Mouse (Mus musculus): ENCODE measurements around the gene Gm42791. TPM values are rescaled to one million over a fixed set of nuclear protein-coding genes. Genes with fewer than 3 reads are reported as not detected.

Gene Gm42791
- polyA plus RNA-seq, 1 experiment from 2014 or later = 2.0 TPM

GRCm38 (mm10) chr5:148866571-148866970, 128.4 kb downstream of the Gm42791 start:
- no peak for DNase-seq (ENCODE audit: low spot score)
- Histone ChIP-seq H3K27ac (replicated peaks) (no peak overlapping the region), H3K9me3 (replicated peaks) (no peaks in the 10 kb centered on the region), H3K36me3 (0 out of 2 replicates have a peak, but pooled peaks cover 3% of the 10 kb centered on the region), H3K4me1 (no peaks in the 10 kb centered on the region), H3K27me3 (ENCODE audit: low read depth, poor library complexity, severe bottlenecking) (no peaks in the 10 kb centered on the region), H3K4me3 (no peak overlapping the region)
- WGBS = 88% methylated on average over 10 of the region's 10 CpGs

GRCm38 (mm10) chr5:148863409-148863808, 131.5 kb downstream of the Gm42791 start:
- DNase-seq (ENCODE audit: low spot score) = no peak
- H3K27me3 ChIP-seq (ENCODE audit: low read depth, poor library complexity, severe bottlenecking) = no peaks in the 10 kb centered on the region
- H3K36me3 ChIP-seq = no peaks in the 10 kb centered on the region
- no peaks in the 10 kb centered on the region for H3K4me1 ChIP-seq
- H3K4me3 ChIP-seq = no peak overlapping the region
- H3K9me3 ChIP-seq (replicated peaks) = no peaks in the 10 kb centered on the region
- no peak overlapping the region for H3K27ac ChIP-seq (replicated peaks)
- 74% methylated on average over 6 of the region's 6 CpGs for WGBS

- H3K27me3 ChIP-seq (ENCODE audit: low read depth, poor library complexity, severe bottlenecking) = no peaks in the 10 kb centered on the region
- 83% methylated on average over 10 of the region's 10 CpGs for WGBS
- no peak overlapping the region for H3K4me3 ChIP-seq
- H3K27ac ChIP-seq (replicated peaks) = no peak overlapping the region
- no peaks in the 10 kb centered on the region for H3K9me3 ChIP-seq (replicated peaks)
- no peaks in the 10 kb centered on the region for H3K4me1 ChIP-seq
- DNase-seq (ENCODE audit: low spot score) = no peak
- H3K36me3 ChIP-seq = no peaks in the 10 kb centered on the region
These were observed 132.1 kb downstream of the Gm42791 start for GRCm38 (mm10) chr5:148862853-148863252.

GRCm38 (mm10) chr5:148862136-148862535, 132.8 kb downstream of the Gm42791 start:
- Histone ChIP-seq H3K4me1 (no peaks in the 10 kb centered on the region), H3K36me3 (no peaks in the 10 kb centered on the region), H3K27ac (replicated peaks) (no peak overlapping the region), H3K4me3 (no peak overlapping the region), H3K9me3 (replicated peaks) (no peaks in the 10 kb centered on the region), H3K27me3 (ENCODE audit: low read depth, poor library complexity, severe bottlenecking) (no peaks in the 10 kb centered on the region)
- DNase-seq (ENCODE audit: low spot score) = no peak
- 78% methylated on average over 8 of the region's 8 CpGs for WGBS

GRCm38 (mm10) chr5:148857522-148857921, 137.4 kb downstream of the Gm42791 start:
- Histone ChIP-seq H3K36me3 (no peaks in the 10 kb centered on the region), H3K27ac (replicated peaks) (no peak overlapping the region), H3K9me3 (replicated peaks) (no peaks in the 10 kb centered on the region), H3K27me3 (ENCODE audit: low read depth, poor library complexity, severe bottlenecking) (no peaks in the 10 kb centered on the region), H3K4me3 (no peak overlapping the region), H3K4me1 (0 out of 2 replicates have a peak, but pooled peaks cover 5% of the 10 kb centered on the region)
- 89% methylated on average over 3 of the region's 3 CpGs for WGBS
- DNase-seq (ENCODE audit: low spot score) = no peak

- Histone ChIP-seq H3K4me3 (no peak overlapping the region), H3K27me3 (ENCODE audit: low read depth, poor library complexity, severe bottlenecking) (no peaks in the 10 kb centered on the region), H3K9me3 (replicated peaks) (no peaks in the 10 kb centered on the region), H3K4me1 (0 out of 2 replicates have a peak, but pooled peaks cover 5% of the 10 kb centered on the region), H3K36me3 (no peaks in the 10 kb centered on the region), H3K27ac (replicated peaks) (no peak overlapping the region)
- WGBS = 90% methylated on average over 8 of the region's 8 CpGs
- DNase-seq (ENCODE audit: low spot score) = no peak
These were observed 139.9 kb downstream of the Gm42791 start for GRCm38 (mm10) chr5:148855047-148855446.

GRCm38 (mm10) chr5:148854166-148854565, 140.8 kb downstream of the Gm42791 start:
- Histone ChIP-seq H3K27ac (replicated peaks) (no peak overlapping the region), H3K27me3 (ENCODE audit: low read depth, poor library complexity, severe bottlenecking) (no peaks in the 10 kb centered on the region), H3K4me1 (0 out of 2 replicates have a peak, but pooled peaks cover 5% of the 10 kb centered on the region), H3K4me3 (no peak overlapping the region), H3K9me3 (replicated peaks) (no peaks in the 10 kb centered on the region), H3K36me3 (no peaks in the 10 kb centered on the region)
- WGBS = 45% methylated on average over 5 of the region's 5 CpGs
- no peak for DNase-seq (ENCODE audit: low spot score)

GRCm38 (mm10) chr5:148849516-148849915, 145.4 kb downstream of the Gm42791 start:
- no peak for DNase-seq (ENCODE audit: low spot score)
- H3K27me3 ChIP-seq (ENCODE audit: low read depth, poor library complexity, severe bottlenecking) = no peaks in the 10 kb centered on the region
- no peak overlapping the region for H3K27ac ChIP-seq (replicated peaks)
- H3K9me3 ChIP-seq (replicated peaks) = no peaks in the 10 kb centered on the region
- H3K36me3 ChIP-seq = no peaks in the 10 kb centered on the region
- peaks cover 10% of the 10 kb centered on the region; the same call in 1 of the 2 replicates for H3K4me1 ChIP-seq
- H3K4me3 ChIP-seq = no peak overlapping the region
- WGBS = 90% methylated on average over 6 of the region's 6 CpGs

GRCm38 (mm10) chr5:148847032-148847431, 147.9 kb downstream of the Gm42791 start:
- no peak for DNase-seq (ENCODE audit: low spot score)
- 95% methylated on average over 5 of the region's 5 CpGs for WGBS
- H3K36me3 ChIP-seq = no peaks in the 10 kb centered on the region
- no peak overlapping the region for H3K4me3 ChIP-seq
- H3K27me3 ChIP-seq (ENCODE audit: low read depth, poor library complexity, severe bottlenecking) = no peaks in the 10 kb centered on the region
- H3K27ac ChIP-seq (replicated peaks) = no peak overlapping the region
- peaks cover 5% of the 10 kb centered on the region; the same call in 1 of the 2 replicates for H3K4me1 ChIP-seq
- no peaks in the 10 kb centered on the region for H3K9me3 ChIP-seq (replicated peaks)

Other genes with a start within 250 kb of the Gm42791 start
- gene Katnal1, start 65.8 kb downstream of the Gm42791 start, polyA plus RNA-seq (2016; fragmentation: Nextera tagmentation; extraction: Ambion mirVana) = 24.2 and 29.5 TPM in 2 replicates
- gene Uspl1, start 189.2 kb upstream of the Gm42791 start, polyA plus RNA-seq (2016; fragmentation: Nextera tagmentation; extraction: Ambion mirVana) = 71.6 and 73.8 TPM in 2 replicates
- gene Hmgb1, start 189.3 kb upstream of the Gm42791 start, polyA plus RNA-seq (2016; fragmentation: Nextera tagmentation; extraction: Ambion mirVana) = 1,399 and 1,420 TPM in 2 replicates